ENCODE assay signal across 31 mouse cellular contexts in the genomic region with DNA sequence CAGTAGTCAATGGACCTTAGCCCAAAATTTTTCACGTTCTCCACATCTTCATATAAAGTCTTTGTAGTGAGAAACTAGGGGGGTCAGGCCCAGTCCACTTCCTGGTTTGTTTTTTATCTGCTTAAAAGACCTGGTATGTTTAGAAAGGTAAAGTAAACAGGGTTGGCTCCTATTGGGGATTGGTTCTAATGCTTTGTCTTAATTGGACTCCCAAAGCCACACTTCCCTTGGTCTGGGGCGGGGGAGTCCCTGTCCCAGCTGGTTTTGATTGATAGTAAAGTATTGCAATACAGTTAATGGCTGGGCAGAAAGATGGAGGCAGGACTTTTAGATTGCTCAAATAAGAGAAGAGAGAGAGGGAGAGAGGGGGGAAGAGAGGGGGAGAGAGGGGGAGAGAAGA. TPM values are rescaled to one million over a fixed set of nuclear protein-coding genes. Genes with fewer than 3 reads are reported as not detected.
A peak's percentile ranks its signal among the peaks of the same experiment; 100 is the strongest.
DNase-seq lines count a peak whose midpoint lies in the region; ATAC-seq and TF ChIP-seq lines count a peak whose summit lies in the region.
"Had no signal": no experiment of that assay in that cellular context is flagged by ENCODE, and none has a peak within 500 bp of the region (broad histone marks: within the 10 kb centered on the region; RNA-seq: fewer than 3 reads in every experiment).

No protein-coding gene starts in this region.

- peak overlapping the region; percentile 54; the same call in 1 of the 2 replicates for H3K27ac ChIP-seq in gastrocnemius, adult 2 months
- H3K27ac ChIP-seq in liver, embryonic 12.5 days: no peak overlapping the region
- peak overlapping the region; percentile 47 for H3K27ac ChIP-seq in brown adipose tissue, adult 24 weeks (replicated peaks; ENCODE audit: low read depth, low read length)
- peak overlapping the region; percentile 53; the same call in 1 of the 2 replicates for H3K27ac ChIP-seq in stomach, embryonic 16.5 days (ENCODE audit: low read length)
- H3K27ac ChIP-seq: embryonic facial prominence, embryonic 15.5 days; limb, embryonic 15.5 days; midbrain, embryonic 15.5 days had no signal

- no peak overlapping the region for H3K9ac ChIP-seq in liver, embryonic 12.5 days
- no peak overlapping the region for H3K9ac ChIP-seq in stomach, embryonic 16.5 days (ENCODE audit: low read length)
- H3K9ac ChIP-seq: embryonic facial prominence, embryonic 15.5 days; forebrain, postnatal 0 days; heart, embryonic 12.5 days; limb, embryonic 15.5 days; midbrain, embryonic 15.5 days had no signal

- TF ChIP-seq CTCF in gastrocnemius, adult 2 months (IDR thresholded peaks at IDR 0.05): no peak

- H3K4me1 ChIP-seq in liver, embryonic 12.5 days: peaks cover 19% of the 10 kb centered on the region
- H3K4me1 ChIP-seq in brown adipose tissue, adult 24 weeks (ENCODE audit: control insufficient read depth, insufficient read depth, insufficient read length, low read length): no peaks in the 10 kb centered on the region
- peaks cover 3% of the 10 kb centered on the region; the same call in 1 of the 2 replicates for H3K4me1 ChIP-seq in stomach, embryonic 16.5 days (ENCODE audit: control insufficient read depth, insufficient read depth, low read length)
- H3K4me1 ChIP-seq: midbrain, embryonic 15.5 days had no signal

- ATAC-seq in liver, embryonic 12.5 days: 0 out of 2 replicates have a peak, but pooled peaks have one; percentile 30
- peak; percentile 67; the same call in 1 of the 2 replicates for ATAC-seq in stomach, embryonic 16.5 days (ENCODE audit: insufficient read depth, low FRiP score)
- ATAC-seq: forebrain, postnatal 0 days; midbrain, embryonic 15.5 days had no signal

- H3K4me2 ChIP-seq in liver, embryonic 12.5 days: no peak overlapping the region
- no peak overlapping the region for H3K4me2 ChIP-seq in stomach, embryonic 16.5 days (ENCODE audit: low read depth, low read length)
- H3K4me2 ChIP-seq: embryonic facial prominence, embryonic 15.5 days; heart, embryonic 12.5 days; limb, embryonic 15.5 days; midbrain, embryonic 15.5 days had no signal

- intact Hi-C loops in gastrocnemius, adult 2 months (cut with DNase I): no loop called here

- H3K27me3 ChIP-seq in liver, embryonic 12.5 days (replicated peaks): no peaks in the 10 kb centered on the region
- no peaks in the 10 kb centered on the region for H3K27me3 ChIP-seq in stomach, embryonic 16.5 days (ENCODE audit: control insufficient read depth, insufficient read depth, low read length)
- H3K27me3 ChIP-seq: embryonic facial prominence, embryonic 15.5 days; heart, embryonic 12.5 days; limb, embryonic 15.5 days; midbrain, embryonic 15.5 days had no signal

- no peaks in the 10 kb centered on the region for H3K36me3 ChIP-seq in liver, embryonic 12.5 days
- no peaks in the 10 kb centered on the region for H3K36me3 ChIP-seq in stomach, embryonic 16.5 days (ENCODE audit: control insufficient read depth, insufficient read depth, low read length)
- H3K36me3 ChIP-seq: embryonic facial prominence, embryonic 15.5 days; heart, embryonic 12.5 days; limb, embryonic 15.5 days; midbrain, embryonic 15.5 days had no signal

- no peak for DNase-seq in gastrocnemius, adult 2 months
- no peak for DNase-seq in gastrocnemius, postnatal 10 days
- no peak for DNase-seq in liver
- DNase-seq in thymus, postnatal 0 days (ENCODE audit: low spot score): no peak
- DNase-seq in adrenal gland, adult 18-20 months (ENCODE audit: low spot score in 2 of 2): no peak
- DNase-seq: adrenal gland, postnatal 10 days; cerebellum, adult 2 months; forebrain, postnatal 0 days; heart, postnatal 10 days; kidney, adult 2 months; kidney, postnatal 14 days; left cerebral cortex, postnatal 4 days; lung, adult 2 months; lung, postnatal 4 days; thymus, postnatal 14 days had no signal

- H3K4me3 ChIP-seq in gastrocnemius, adult 2 months: no peak overlapping the region
- no peak overlapping the region for H3K4me3 ChIP-seq in liver, embryonic 12.5 days
- H3K4me3 ChIP-seq in brown adipose tissue, adult 24 weeks (ENCODE audit: insufficient read depth, low read depth, low read length): no peak overlapping the region
- no peak overlapping the region for H3K4me3 ChIP-seq in stomach, embryonic 16.5 days (replicated peaks; ENCODE audit: low read length)
- H3K4me3 ChIP-seq: embryonic facial prominence, embryonic 15.5 days; heart, embryonic 12.5 days; limb, embryonic 15.5 days; midbrain, embryonic 15.5 days had no signal

- WGBS in liver, embryonic 12.5 days (ENCODE audit: insufficient replicate concordance): 34% methylated on average over 2 of the region's 2 CpGs
- 47% methylated on average over 2 of the region's 2 CpGs for WGBS in stomach, embryonic 16.5 days

- H3K9me3 ChIP-seq in liver, embryonic 12.5 days (replicated peaks): no peaks in the 10 kb centered on the region
- H3K9me3 ChIP-seq in stomach, embryonic 16.5 days (replicated peaks; ENCODE audit: control insufficient read depth, low read length): no peaks in the 10 kb centered on the region
- H3K9me3 ChIP-seq: embryonic facial prominence, embryonic 15.5 days; limb, embryonic 15.5 days; midbrain, embryonic 15.5 days had no signal

RNA-seq across cellular contexts. Expression of gene Erp27, which starts 21.0 kb away (rescaled TPM):
- total RNA-seq in gastrocnemius, adult 2 months (2021): under 1 TPM in 1 of 2 experiments, not detected in 1; 0.20 TPM
- total RNA-seq in gastrocnemius, postnatal 10 days (2021): under 1 TPM; 0.21 to 0.29 TPM
- polyA plus RNA-seq in liver, embryonic 12.5 days (2016; fragmentation: Nextera tagmentation; extraction: Ambion mirVana): 0.27 and 0.43 TPM in 2 replicates
- not detected in 2 replicates for polyA plus RNA-seq in brown adipose tissue, adult 24 weeks (2012; ENCODE audit: insufficient read depth, insufficient read length, missing spikeins)
- polyA plus RNA-seq in stomach, embryonic 16.5 days (2015; fragmentation: Nextera tagmentation; extraction: Ambion mirVana): 41.0 and 44.8 TPM in 2 replicates
- 0.72 and 1.1 TPM in 2 replicates for polyA plus RNA-seq in thymus, postnatal 0 days (2015; fragmentation: Nextera tagmentation; extraction: Ambion mirVana)
- total RNA-seq in adrenal gland, adult 18-20 months (2021): not detected
- total RNA-seq: gastrocnemius, postnatal 4 days; heart, postnatal 10 days; left cerebral cortex, adult 8-10 months had no signal
- polyA plus RNA-seq: kidney, adult 2 months; midbrain, embryonic 15.5 days; neural tube, embryonic 14.5 days had no signal

RNA-seq across cellular contexts. Expression of gene Pde6h, which starts 22.6 kb away (rescaled TPM):
- not detected for total RNA-seq in gastrocnemius, adult 2 months (2021)
- not detected for total RNA-seq in gastrocnemius, postnatal 10 days (2021)
- polyA plus RNA-seq in liver, embryonic 12.5 days (2016; fragmentation: Nextera tagmentation; extraction: Ambion mirVana): not detected in 2 replicates
- polyA plus RNA-seq in brown adipose tissue, adult 24 weeks (2012; ENCODE audit: insufficient read depth, insufficient read length, missing spikeins): not detected in 2 replicates
- polyA plus RNA-seq in stomach, embryonic 16.5 days (2015; fragmentation: Nextera tagmentation; extraction: Ambion mirVana): 0.06 TPM in 1 of 2 replicates, not detected in the other
- 0.75 and 0.89 TPM in 2 replicates for polyA plus RNA-seq in thymus, postnatal 0 days (2015; fragmentation: Nextera tagmentation; extraction: Ambion mirVana)
- total RNA-seq in adrenal gland, adult 18-20 months (2021): not detected
- total RNA-seq: gastrocnemius, postnatal 4 days; heart, postnatal 10 days had no signal
- polyA plus RNA-seq: embryonic facial prominence, embryonic 15.5 days; hindbrain, embryonic 11.5 days; midbrain, embryonic 15.5 days; neural tube, embryonic 14.5 days had no signal

RNA-seq across cellular contexts. Expression of gene Mgp, which starts 25.4 kb away (rescaled TPM):
- 100 to 1,000 TPM in 1 of 2 experiments, 10 to 100 TPM in 1; 52.8 to 161 TPM for total RNA-seq in gastrocnemius, adult 2 months (2021)
- 100 to 1,000 TPM; 112 to 171 TPM for total RNA-seq in gastrocnemius, postnatal 10 days (2021)
- polyA plus RNA-seq in liver, embryonic 12.5 days (2016; fragmentation: Nextera tagmentation; extraction: Ambion mirVana): 4.3 and 7.4 TPM in 2 replicates
- 126 and 205 TPM in 2 replicates for polyA plus RNA-seq in brown adipose tissue, adult 24 weeks (2012; ENCODE audit: insufficient read depth, insufficient read length, missing spikeins)
- polyA plus RNA-seq in stomach, embryonic 16.5 days (2015; fragmentation: Nextera tagmentation; extraction: Ambion mirVana): 224 and 245 TPM in 2 replicates
- polyA plus RNA-seq in thymus, postnatal 0 days (2015; fragmentation: Nextera tagmentation; extraction: Ambion mirVana): 53.9 and 64.3 TPM in 2 replicates
- 100 to 1,000 TPM; 192 to 202 TPM for total RNA-seq in adrenal gland, adult 18-20 months (2021)
- total RNA-seq: megakaryocyte-erythroid progenitor cell, adult 5-6 weeks had no signal
- polyA plus RNA-seq: activated CD4-positive, CD25-positive, alpha-beta regulatory T cell, adult 4 months; CD4-positive, CD25-positive, alpha-beta regulatory T cell, adult 4 months had no signal

RNA-seq across cellular contexts. Expression of gene Arhgdib, which starts 40.7 kb away (rescaled TPM):
- 10 to 100 TPM in 1 of 2 experiments, 1 to 10 TPM in 1; 4.9 to 10.2 TPM for total RNA-seq in gastrocnemius, adult 2 months (2021)
- total RNA-seq in gastrocnemius, postnatal 10 days (2021): 10 to 100 TPM; 17.9 to 23.9 TPM
- polyA plus RNA-seq in liver, embryonic 12.5 days (2016; fragmentation: Nextera tagmentation; extraction: Ambion mirVana): 120 and 122 TPM in 2 replicates
- polyA plus RNA-seq in brown adipose tissue, adult 24 weeks (2012; ENCODE audit: insufficient read depth, insufficient read length, missing spikeins): 26.5 and 27.0 TPM in 2 replicates
- polyA plus RNA-seq in stomach, embryonic 16.5 days (2015; fragmentation: Nextera tagmentation; extraction: Ambion mirVana): 57.8 and 69.5 TPM in 2 replicates
- 966 and 1,117 TPM in 2 replicates for polyA plus RNA-seq in thymus, postnatal 0 days (2015; fragmentation: Nextera tagmentation; extraction: Ambion mirVana)
- 10 to 100 TPM; 20.0 to 25.7 TPM for total RNA-seq in adrenal gland, adult 18-20 months (2021)

RNA-seq across cellular contexts. Expression of gene Art4, which starts 43.5 kb away (rescaled TPM):
- under 1 TPM; 0.10 to 0.11 TPM for total RNA-seq in gastrocnemius, adult 2 months (2021)
- under 1 TPM; 0.72 to 0.75 TPM for total RNA-seq in gastrocnemius, postnatal 10 days (2021)
- polyA plus RNA-seq in liver, embryonic 12.5 days (2016; fragmentation: Nextera tagmentation; extraction: Ambion mirVana): 26.3 and 27.0 TPM in 2 replicates
- polyA plus RNA-seq in brown adipose tissue, adult 24 weeks (2012; ENCODE audit: insufficient read depth, insufficient read length, missing spikeins): not detected in 2 replicates
- 6.9 and 7.9 TPM in 2 replicates for polyA plus RNA-seq in stomach, embryonic 16.5 days (2015; fragmentation: Nextera tagmentation; extraction: Ambion mirVana)
- 15.4 and 19.2 TPM in 2 replicates for polyA plus RNA-seq in thymus, postnatal 0 days (2015; fragmentation: Nextera tagmentation; extraction: Ambion mirVana)
- total RNA-seq in adrenal gland, adult 18-20 months (2021): 1 to 10 TPM; 3.0 TPM
- total RNA-seq: forebrain, postnatal 0 days; layer of hippocampus, adult 18-20 months; layer of hippocampus, postnatal 14 days; left cerebral cortex, adult 8-10 months; left cerebral cortex, postnatal 4 days had no signal
- polyA plus RNA-seq: neural tube, embryonic 14.5 days had no signal

Comparison
In these comparisons a context has a peak if more than half of its experiments do, and no peak if none do; other contexts are left out.
1. RNA of gene Erp27, which starts 21.0 kb away (polyA plus RNA-seq): 41.0 to 44.8 TPM in stomach, embryonic 16.5 days; 0.72 to 1.1 TPM in thymus, postnatal 0 days, 0.27 to 0.43 TPM in liver, embryonic 12.5 days and not detected in brown adipose tissue, adult 24 weeks; every median in the first group is over 10 times any median in the second.